Mouse (Mus musculus): ENCODE data around the gene Dnajc3. TPM values are rescaled to one million over a fixed set of nuclear protein-coding genes. Genes with fewer than 3 reads are reported as not detected.
"Not testable (repeated sequence)": the region's sequence is repeated elsewhere in the genome, so short reads cannot be mapped to it uniquely, and the experiment has no call there.

The Dnajc3 gene
- polyA plus RNA-seq, 1 experiment from 2014 or later: 45.8 TPM

DNA sequence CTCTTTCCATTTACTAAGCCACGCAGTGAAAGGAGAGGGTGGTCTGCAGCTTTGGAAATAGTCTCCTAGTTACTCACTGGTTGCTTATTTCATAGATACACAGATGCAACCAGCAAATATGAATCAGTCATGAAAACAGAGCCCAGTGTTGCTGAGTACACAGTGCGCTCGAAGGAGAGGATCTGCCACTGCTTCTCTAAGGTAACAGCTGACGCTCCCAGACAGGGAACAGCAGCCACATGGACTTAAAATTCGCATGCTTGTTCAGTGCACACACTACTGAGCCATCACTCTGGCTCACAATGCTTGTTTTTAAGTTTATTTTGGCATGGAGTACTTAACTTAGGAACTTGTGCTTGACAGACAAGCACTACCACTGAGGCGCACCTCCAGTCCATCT lies 34.5 kb downstream of the Dnajc3 start:
- Histone ChIP-seq H3K4me3 (replicated peaks) (no peak overlapping the region), H3K27ac (no peak overlapping the region), H3K4me1 (no peaks in the 10 kb centered on the region), H3K9ac (no peak overlapping the region), H3K9me3 (replicated peaks) (no peaks in the 10 kb centered on the region), H3K36me3 (peaks cover 100% of the 10 kb centered on the region), H3K27me3 (no peaks in the 10 kb centered on the region), H3K4me2 (no peak overlapping the region)
- WGBS: 94% methylated on average over 6 of the region's 6 CpGs
- no peak for ATAC-seq (replicated peaks; ENCODE audit: low FRiP score)

DNA sequence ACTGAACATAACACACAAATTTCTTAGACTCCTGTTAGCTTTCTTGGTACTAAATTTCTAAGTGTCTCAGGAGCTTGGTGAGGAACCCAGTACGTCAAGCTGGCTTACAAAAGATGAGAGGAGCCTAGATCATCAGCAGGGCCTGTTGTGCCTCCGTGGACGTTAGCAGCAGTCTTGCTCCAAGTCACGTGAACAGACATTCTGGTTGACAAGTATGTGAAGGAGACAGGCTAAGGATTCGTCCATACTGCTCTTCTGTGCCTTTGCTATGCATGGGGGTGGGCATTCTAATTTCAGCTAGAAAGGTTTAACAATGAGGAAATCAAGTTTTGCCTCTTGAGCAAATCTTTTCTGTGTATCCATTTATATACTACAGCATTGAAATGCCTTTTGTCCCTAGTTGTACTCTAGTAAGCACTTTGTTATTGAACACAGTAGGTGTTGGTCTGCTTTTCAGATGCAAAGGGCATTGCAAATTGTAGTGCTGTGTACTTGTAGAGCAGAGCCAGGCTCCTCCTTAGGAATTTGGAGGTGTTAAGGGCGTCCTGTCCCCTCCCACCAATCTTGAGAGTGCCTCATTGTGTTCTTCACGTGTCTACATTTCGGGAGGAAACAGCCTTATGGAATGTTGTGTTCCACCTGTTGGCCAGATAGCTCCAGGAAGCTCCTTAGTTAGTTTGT lies 39.5 kb downstream of the Dnajc3 start:
- H3K36me3 ChIP-seq: peaks cover 84% of the 10 kb centered on the region
- no peak overlapping the region for H3K9ac ChIP-seq
- H3K27me3 ChIP-seq: no peaks in the 10 kb centered on the region
- H3K4me1 ChIP-seq: no peaks in the 10 kb centered on the region
- no peak overlapping the region for H3K4me2 ChIP-seq
- H3K27ac ChIP-seq: no peak overlapping the region
- WGBS: 77% methylated on average over 8 of the region's 8 CpGs
- no peak for ATAC-seq (replicated peaks; ENCODE audit: low FRiP score)
- H3K9me3 ChIP-seq (replicated peaks): no peaks in the 10 kb centered on the region
- no peak overlapping the region for H3K4me3 ChIP-seq (replicated peaks)

DNA sequence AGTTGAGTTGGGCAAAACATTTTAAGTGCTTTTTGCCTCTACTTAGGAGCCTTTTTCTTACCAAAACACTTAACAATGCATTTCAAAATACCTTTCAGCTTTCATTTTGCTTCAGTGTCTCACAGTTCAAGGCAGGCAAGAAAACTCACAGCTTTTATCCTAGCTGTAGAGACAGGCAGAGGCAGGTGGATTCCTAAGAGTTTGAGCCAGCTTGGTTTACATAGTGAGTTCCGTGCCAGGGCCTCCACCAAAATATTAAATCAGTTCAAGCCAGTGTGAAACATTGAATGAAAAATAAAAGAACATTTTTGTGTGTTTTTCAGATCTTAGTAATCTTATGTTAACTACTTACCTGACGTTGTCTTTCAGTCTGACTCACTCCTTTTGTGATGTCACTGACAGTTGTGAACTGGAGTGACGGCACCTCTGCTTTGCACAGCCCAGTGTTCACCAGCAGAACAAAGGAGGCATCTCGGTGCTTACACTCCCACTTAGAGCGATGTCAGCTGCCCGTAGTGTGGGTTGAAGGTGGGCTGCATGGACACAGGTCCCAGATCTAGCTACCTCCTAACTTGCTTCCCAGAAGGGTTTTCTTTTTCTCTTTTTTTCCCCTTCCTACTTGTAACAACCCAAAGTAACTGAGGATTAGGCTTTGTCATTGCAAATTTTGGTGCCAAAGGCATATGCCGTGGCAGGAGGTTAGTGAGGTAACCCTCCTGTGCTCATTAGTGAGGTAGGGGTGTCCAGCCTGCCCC lies 42.0 kb downstream of the Dnajc3 start:
- peaks cover 74% of the 10 kb centered on the region for H3K36me3 ChIP-seq
- no peak overlapping the region for H3K9ac ChIP-seq
- no peak for ATAC-seq (replicated peaks; ENCODE audit: low FRiP score)
- no peaks in the 10 kb centered on the region for H3K27me3 ChIP-seq
- no peak overlapping the region for H3K4me2 ChIP-seq
- 81% methylated on average over 7 of the region's 7 CpGs for WGBS
- H3K9me3 ChIP-seq (replicated peaks): no peaks in the 10 kb centered on the region
- H3K4me1 ChIP-seq: no peaks in the 10 kb centered on the region
- H3K27ac ChIP-seq: no peak overlapping the region
- H3K4me3 ChIP-seq (replicated peaks): no peak overlapping the region

DNA sequence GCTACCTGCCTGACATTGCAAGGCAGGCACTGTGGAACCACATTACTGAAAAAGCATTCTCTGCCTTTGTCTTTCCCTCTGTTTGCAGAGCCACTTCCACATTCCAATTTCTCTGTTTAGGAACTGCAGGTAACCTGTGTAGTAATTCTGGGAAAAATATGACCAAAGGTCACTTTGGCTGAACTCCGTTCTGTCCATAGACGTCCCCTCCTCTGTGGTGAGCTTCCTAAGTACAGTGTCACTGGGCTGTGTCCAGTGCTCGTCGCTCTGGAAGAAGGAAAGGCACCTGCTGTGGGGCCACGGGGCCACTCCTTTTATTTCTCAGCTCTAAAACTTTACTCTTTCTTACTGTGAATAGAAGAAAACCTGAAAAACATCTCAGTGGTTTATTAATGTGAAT lies 42.6 kb downstream of the Dnajc3 start:
- Histone ChIP-seq H3K4me2 (no peak overlapping the region), H3K27me3 (no peaks in the 10 kb centered on the region), H3K27ac (no peak overlapping the region), H3K9me3 (replicated peaks) (no peaks in the 10 kb centered on the region), H3K9ac (no peak overlapping the region), H3K36me3 (peaks cover 69% of the 10 kb centered on the region), H3K4me1 (no peaks in the 10 kb centered on the region), H3K4me3 (replicated peaks) (no peak overlapping the region)
- no peak for ATAC-seq (replicated peaks; ENCODE audit: low FRiP score)
- 64% methylated on average over 5 of the region's 5 CpGs for WGBS

DNA sequence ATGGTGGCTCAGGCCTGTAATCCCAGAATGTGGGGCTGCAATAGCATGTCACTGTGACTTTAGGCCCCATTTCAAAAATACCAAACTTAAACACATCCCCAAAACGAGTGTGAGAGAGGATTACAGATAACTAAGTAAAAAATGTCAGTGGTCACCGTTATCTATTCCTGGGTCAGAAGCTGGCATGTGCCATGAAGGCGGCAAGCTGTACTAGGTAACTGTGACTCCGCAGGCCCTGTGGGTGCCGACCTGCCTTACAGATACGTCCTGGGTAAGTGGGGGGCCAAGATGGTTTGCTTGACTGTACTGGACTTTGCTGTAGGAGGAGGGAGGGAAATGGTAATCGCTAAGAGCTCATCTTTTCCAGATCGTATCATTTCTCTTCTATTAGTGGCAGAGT lies 43.1 kb downstream of the Dnajc3 start:
- WGBS: 88% methylated on average over 8 of the region's 8 CpGs
- no peak for ATAC-seq (replicated peaks; ENCODE audit: low FRiP score)
- no peak overlapping the region for H3K27ac ChIP-seq
- peaks cover 67% of the 10 kb centered on the region for H3K36me3 ChIP-seq
- H3K4me2 ChIP-seq: no peak overlapping the region
- no peaks in the 10 kb centered on the region for H3K9me3 ChIP-seq (replicated peaks)
- H3K27me3 ChIP-seq: no peaks in the 10 kb centered on the region
- no peak overlapping the region for H3K4me3 ChIP-seq (replicated peaks)
- H3K4me1 ChIP-seq: no peaks in the 10 kb centered on the region
- no peak overlapping the region for H3K9ac ChIP-seq

DNA sequence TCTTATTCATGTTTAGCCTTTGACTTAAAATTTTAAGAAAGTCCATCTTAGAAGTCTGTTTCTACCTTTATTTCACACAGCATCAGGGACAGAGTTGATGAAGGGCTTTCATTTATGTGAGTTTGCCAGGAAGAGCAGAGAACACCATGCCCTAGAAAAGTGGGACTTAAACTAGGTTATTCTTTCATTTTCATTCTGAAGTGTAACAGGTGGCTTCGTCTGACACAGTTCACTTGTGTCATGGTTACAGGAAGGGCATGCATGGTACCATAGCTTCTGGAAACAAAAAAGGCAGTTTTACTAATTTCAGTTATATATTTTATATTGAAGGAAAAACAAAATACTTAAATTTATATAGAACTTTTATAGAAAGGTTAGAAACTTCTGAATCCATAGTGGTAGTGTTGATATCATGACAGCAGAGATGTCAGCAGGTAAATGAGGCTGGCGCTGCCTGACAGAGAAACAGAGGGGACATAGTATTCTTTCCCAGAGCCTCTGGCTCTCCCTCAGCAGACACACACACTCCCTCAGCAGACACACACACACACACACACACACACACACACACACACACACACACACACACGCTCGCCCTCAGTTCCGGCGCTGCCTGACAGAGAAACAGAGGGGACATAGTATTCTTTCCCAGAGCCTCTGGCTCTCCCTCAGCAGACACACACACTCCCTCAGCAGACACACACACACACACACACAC lies 44.1 kb downstream of the Dnajc3 start:
- WGBS: 92% methylated on average over 6 of the region's 6 CpGs
- ATAC-seq (replicated peaks; ENCODE audit: low FRiP score); H3K27ac ChIP-seq: not testable (repeated sequence)

DNA sequence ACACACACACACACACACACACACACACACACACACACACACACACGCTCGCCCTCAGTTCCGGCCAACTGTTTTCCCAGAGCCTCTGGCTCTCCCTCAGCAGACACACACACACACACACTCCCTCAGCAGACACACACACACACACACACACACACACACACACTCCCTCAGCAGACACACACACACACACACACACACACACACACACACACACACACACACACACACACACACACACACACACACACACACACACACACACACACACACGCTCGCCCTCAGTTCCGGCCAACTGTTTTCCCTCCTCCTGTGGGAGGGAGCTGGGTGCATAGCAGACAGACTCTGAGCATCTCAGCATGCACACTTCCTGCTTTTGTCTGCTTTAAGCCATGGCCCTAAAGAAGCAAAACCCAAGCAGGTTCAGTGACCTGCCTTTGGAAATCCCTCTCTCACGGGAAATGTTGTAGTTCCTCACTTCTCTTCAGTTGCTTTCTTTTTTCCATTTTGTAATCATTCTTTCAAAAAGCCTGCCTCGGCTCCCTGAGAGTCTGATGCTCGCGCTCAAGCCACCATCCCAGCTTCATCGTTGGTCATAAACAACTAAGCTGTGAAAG lies 44.8 kb downstream of the Dnajc3 start:
- H3K9ac ChIP-seq; ATAC-seq (replicated peaks; ENCODE audit: low FRiP score); H3K4me2 ChIP-seq; H3K4me1 ChIP-seq; H3K4me3 ChIP-seq (replicated peaks); H3K9me3 ChIP-seq (replicated peaks); H3K27me3 ChIP-seq: not testable (repeated sequence)
- H3K27ac ChIP-seq: peak overlapping the region; percentile 45; the same call in 1 of the 2 replicates
- WGBS: 74% methylated on average over 10 of the region's 11 CpGs
- peaks cover 51% of the 10 kb centered on the region for H3K36me3 ChIP-seq

More for the DNA sequence above, 44.1 kb downstream of the Dnajc3 start:
- peaks cover 58% of the 10 kb centered on the region for H3K36me3 ChIP-seq
- H3K9me3 ChIP-seq (replicated peaks); H3K9ac ChIP-seq; H3K4me1 ChIP-seq; H3K27me3 ChIP-seq; H3K4me3 ChIP-seq (replicated peaks); H3K4me2 ChIP-seq: not testable (repeated sequence)

DNA sequence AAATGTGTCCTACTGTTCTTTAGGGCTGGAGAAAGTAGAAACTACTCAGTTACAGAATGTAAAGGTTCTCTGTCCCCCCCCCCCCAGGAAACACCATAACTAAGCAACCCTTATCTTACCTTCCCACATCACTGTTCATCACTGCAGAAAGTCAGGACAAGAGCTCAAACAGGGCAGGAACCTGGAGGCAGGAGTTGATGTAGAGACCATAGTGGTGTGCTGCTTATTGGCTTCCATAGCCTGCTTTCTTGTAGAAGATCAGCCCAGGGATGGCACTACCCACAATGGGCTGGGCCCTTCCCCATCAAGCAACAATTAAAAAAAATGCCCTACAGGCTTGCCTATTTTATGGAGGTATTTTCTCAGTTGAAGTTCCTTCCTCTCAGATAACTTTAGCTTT lies 45.6 kb downstream of the Dnajc3 start:
- Histone ChIP-seq H3K27me3 (no peaks in the 10 kb centered on the region), H3K36me3 (peaks cover 42% of the 10 kb centered on the region), H3K27ac (peak overlapping the region; percentile 45; the same call in 1 of the 2 replicates), H3K9ac (no peak overlapping the region), H3K4me3 (replicated peaks) (no peak overlapping the region), H3K9me3 (replicated peaks) (no peaks in the 10 kb centered on the region), H3K4me2 (no peak overlapping the region), H3K4me1 (no peaks in the 10 kb centered on the region)
- no peak for ATAC-seq (replicated peaks; ENCODE audit: low FRiP score)

DNA sequence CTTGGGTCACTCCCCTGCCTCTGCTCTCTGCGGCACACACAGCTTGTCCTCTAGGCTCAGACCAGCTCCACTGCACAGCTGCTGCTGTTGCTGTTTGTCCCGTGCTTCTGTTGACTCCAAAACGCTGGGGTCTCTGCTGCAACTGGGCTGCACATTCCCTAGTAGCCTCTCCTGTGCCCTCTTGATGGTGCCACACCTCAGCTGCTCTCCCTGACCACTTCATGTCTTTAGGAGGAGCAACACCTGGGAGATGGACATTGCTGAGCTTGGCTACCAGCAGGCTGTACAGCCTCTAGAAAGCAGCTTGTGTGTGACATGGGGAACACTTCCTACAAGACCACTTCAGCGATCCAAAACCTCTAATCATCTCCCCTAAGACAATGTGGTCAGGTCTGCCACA lies 46.4 kb downstream of the Dnajc3 start:
- 82% methylated on average over 4 of the region's 4 CpGs for WGBS
- Histone ChIP-seq H3K27ac (no peak overlapping the region), H3K36me3 (peaks cover 39% of the 10 kb centered on the region)

DNA sequence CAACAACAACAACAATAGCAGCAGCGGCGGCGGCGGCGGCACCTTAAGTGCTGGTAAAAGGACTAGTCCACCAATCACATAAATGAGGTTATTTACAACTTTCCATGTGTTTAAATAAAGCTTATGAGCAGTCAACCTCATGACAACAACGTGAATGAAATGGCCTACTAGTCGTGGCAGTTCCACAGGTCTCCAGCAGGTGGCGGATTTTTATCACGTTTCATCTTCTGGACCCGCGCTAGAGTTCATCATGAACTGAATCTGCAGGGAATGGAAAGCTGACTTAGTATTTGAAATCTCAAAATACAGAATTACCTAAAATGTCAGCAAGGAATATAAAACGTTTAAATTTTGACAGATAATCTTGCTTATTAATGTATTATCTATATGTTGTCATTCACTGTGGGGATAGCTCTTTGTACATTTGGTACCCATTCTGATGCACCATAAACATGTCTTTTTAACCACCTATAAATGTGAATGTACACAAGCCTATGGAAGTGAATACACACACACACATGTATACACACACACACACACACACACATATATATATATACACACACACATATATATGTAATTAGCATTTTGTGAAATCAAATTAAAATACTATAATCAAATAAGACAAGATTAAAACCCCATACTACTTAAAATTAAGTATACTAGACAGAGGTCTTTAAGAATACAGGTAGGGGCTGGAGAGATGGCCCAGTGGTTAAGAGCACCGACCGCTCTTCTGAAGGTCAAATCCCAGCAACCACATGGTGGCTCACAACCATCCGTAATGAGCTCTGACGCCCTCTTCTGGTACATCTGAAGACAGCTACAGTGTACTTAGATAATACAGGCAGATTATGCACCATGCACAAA lies 49.1 kb downstream of the Dnajc3 start:
- WGBS: 42% methylated on average over 16 of the region's 16 CpGs
- H3K9me3 ChIP-seq (replicated peaks): no peaks in the 10 kb centered on the region
- H3K4me1 ChIP-seq: no peaks in the 10 kb centered on the region
- ATAC-seq (replicated peaks; ENCODE audit: low FRiP score): no peak
- H3K4me2 ChIP-seq: no peak overlapping the region
- H3K4me3 ChIP-seq (replicated peaks): no peak overlapping the region
- H3K27me3 ChIP-seq: no peaks in the 10 kb centered on the region
- H3K27ac ChIP-seq: no peak overlapping the region
- peaks cover 23% of the 10 kb centered on the region for H3K36me3 ChIP-seq
- no peak overlapping the region for H3K9ac ChIP-seq

More for the DNA sequence above, 46.4 kb downstream of the Dnajc3 start:
- Histone ChIP-seq H3K4me3 (replicated peaks) (no peak overlapping the region), H3K4me1 (no peaks in the 10 kb centered on the region), H3K9me3 (replicated peaks) (no peaks in the 10 kb centered on the region), H3K4me2 (no peak overlapping the region), H3K27me3 (no peaks in the 10 kb centered on the region), H3K9ac (no peak overlapping the region)
- no peak for ATAC-seq (replicated peaks; ENCODE audit: low FRiP score)

Measured in kidney, embryonic 15.5 days (tissue).